Mouse (Mus musculus) testis, postnatal 10 days (tissue): Measurements from ENCODE around the gene Tfap2d.

Experiments
- DNase-seq: peaks from one replicate; pipeline ENCODE4 v3.0.0; 2021; ENCODE audit warnings: low spot score

Tfap2d gene

GRCm38 (mm10) chr1:19210215-19211032 is 107.6 kb downstream of the Tfap2d start:
- no peak for DNase-seq

- DNase-seq, result no peak
These were observed 108.2 kb downstream of the Tfap2d start for GRCm38 (mm10) chr1:19211033-19211405.

- DNase-seq, result no peak
These were observed 108.8 kb downstream of the Tfap2d start for GRCm38 (mm10) chr1:19211546-19212154.

- no peak for DNase-seq
These were observed 109.9 kb downstream of the Tfap2d start for GRCm38 (mm10) chr1:19212691-19213090.

- DNase-seq, result no peak
These were observed 110.3 kb downstream of the Tfap2d start for GRCm38 (mm10) chr1:19213171-19213570.

- no peak for DNase-seq
These were observed 111.1 kb downstream of the Tfap2d start for GRCm38 (mm10) chr1:19213851-19214395.
